Mouse (Mus musculus): Measurements from ENCODE around the gene AC161166.1. TPM values are rescaled to one million over a fixed set of nuclear protein-coding genes. Genes with fewer than 3 reads are reported as not detected.

Gene AC161166.1
- total and polyA plus RNA-seq, 3 experiments = 0.13 TPM; not detected in 2

- no peaks in the 10 kb centered on the region for H3K9me3 ChIP-seq (replicated peaks; ENCODE audit: insufficient read depth, low read length)
- peak; percentile 46 for DNase-seq (ENCODE audit: low read depth, low spot score)
- H3K27me3 ChIP-seq (ENCODE audit: control insufficient read depth in 1 of 2, insufficient read depth in 2 of 2, low read length in 2 of 2) = peaks cover 1 to 3% of the 10 kb centered on the region in 2 experiments; a peak in 1 of 4 replicates
- no peak overlapping the region for H3K9ac ChIP-seq (ENCODE audit: control insufficient read depth, low read depth, low read length, poor library complexity, severe bottlenecking)
- H3K36me3 ChIP-seq (ENCODE audit: control insufficient read depth in 1 of 2, insufficient read depth in 2 of 2, low read length in 2 of 2) = peaks cover 0 to 5% of the 10 kb centered on the region in 2 experiments; a peak in 2 of 4 replicates
- peaks cover 4 to 19% of the 10 kb centered on the region in 2 experiments for H3K4me1 ChIP-seq (ENCODE audit: control insufficient read depth in 1 of 2, insufficient read depth in 2 of 2, low read length in 2 of 2)
- 0 out of 2 replicates have a peak, but pooled peaks cover 2% of the 10 kb centered on the region for H3K79me2 ChIP-seq (ENCODE audit: control insufficient read depth, insufficient read depth, low read length, poor library complexity)
- H3K27ac ChIP-seq (ENCODE audit: control insufficient read depth, low read depth, low read length) = no peak overlapping the region
- peak overlapping the region; percentile 13 to 20; a peak in 1 of 4 replicates for H3K4me3 ChIP-seq (ENCODE audit: control insufficient read depth in 1 of 2, insufficient read depth in 1 of 2, low read depth in 2 of 2, low read length in 2 of 2)
- TF ChIP-seq POLR2AphosphoS2 (IDR thresholded peaks at IDR 0.05; ENCODE audit: low read length) (no peak), GATA1 (IDR thresholded peaks at IDR 0.05; ENCODE audit: low read depth, low read length) (peak; percentile 73)
These were observed 50.7 kb downstream of the AC161166.1 start for GRCm38 (mm10) chr7:24461376-24462051.

Other genes starting within 250 kb of the AC161166.1 start
- not detected in 2 replicates for gene Zfp93, start 242.0 kb downstream of the AC161166.1 start, total RNA-seq (2012; rRNA removed)
- not detected for gene Zfp93, start 242.0 kb downstream of the AC161166.1 start, polyA plus RNA-seq (2012; ENCODE audit: insufficient read depth in 1 of 2, insufficient read length in 2 of 2, low read depth in 1 of 2, low replicate concordance in 2 of 2, missing spikeins in 1 of 2)
- 9.2 and 9.9 TPM in 2 replicates for gene Zfp61, start 211.2 kb downstream of the AC161166.1 start, total RNA-seq (2012; rRNA removed)
- 10 to 100 TPM in 1 of 2 experiments, not detected in 1; 15.3 TPM for gene Zfp61, start 211.2 kb downstream of the AC161166.1 start, polyA plus RNA-seq (2012; ENCODE audit: insufficient read depth in 1 of 2, insufficient read length in 2 of 2, low read depth in 1 of 2, low replicate concordance in 2 of 2, missing spikeins in 1 of 2)
- gene Zfp94, start 195.8 kb downstream of the AC161166.1 start, total RNA-seq (2012; rRNA removed) = 5.9 and 6.9 TPM in 2 replicates
- 1 to 10 TPM in 1 of 2 experiments, not detected in 1; 5.9 TPM for gene Zfp94, start 195.8 kb downstream of the AC161166.1 start, polyA plus RNA-seq (2012; ENCODE audit: insufficient read depth in 1 of 2, insufficient read length in 2 of 2, low read depth in 1 of 2, low replicate concordance in 2 of 2, missing spikeins in 1 of 2)
- not detected in 2 replicates for gene Tescl, start 178.5 kb downstream of the AC161166.1 start, total RNA-seq (2012; rRNA removed)
- not detected for gene Tescl, start 178.5 kb downstream of the AC161166.1 start, polyA plus RNA-seq (2012; ENCODE audit: insufficient read depth in 1 of 2, insufficient read length in 2 of 2, low read depth in 1 of 2, low replicate concordance in 2 of 2, missing spikeins in 1 of 2)
- gene Lypd5, start 163.3 kb downstream of the AC161166.1 start, total RNA-seq (2012; rRNA removed) = not detected in 2 replicates
- not detected for gene Lypd5, start 163.3 kb downstream of the AC161166.1 start, polyA plus RNA-seq (2012; ENCODE audit: insufficient read depth in 1 of 2, insufficient read length in 2 of 2, low read depth in 1 of 2, low replicate concordance in 2 of 2, missing spikeins in 1 of 2)
- 175 and 256 TPM in 2 replicates for gene Kcnn4, start 142.2 kb downstream of the AC161166.1 start, total RNA-seq (2012; rRNA removed)
- 100 to 1,000 TPM in 1 of 2 experiments, not detected in 1; 188 TPM for gene Kcnn4, start 142.2 kb downstream of the AC161166.1 start, polyA plus RNA-seq (2012; ENCODE audit: insufficient read depth in 1 of 2, insufficient read length in 2 of 2, low read depth in 1 of 2, low replicate concordance in 2 of 2, missing spikeins in 1 of 2)
- gene Smg9, start 112.8 kb downstream of the AC161166.1 start, total RNA-seq (2012; rRNA removed) = 47.5 and 54.6 TPM in 2 replicates
- gene Smg9, start 112.8 kb downstream of the AC161166.1 start, polyA plus RNA-seq (2012; ENCODE audit: insufficient read depth in 1 of 2, insufficient read length in 2 of 2, low read depth in 1 of 2, low replicate concordance in 2 of 2, missing spikeins in 1 of 2) = 10 to 100 TPM in 1 of 2 experiments, not detected in 1; 95.3 TPM
- not detected in 2 replicates for gene Irgc1, start 60.2 kb downstream of the AC161166.1 start, total RNA-seq (2012; rRNA removed)
- gene Irgc1, start 60.2 kb downstream of the AC161166.1 start, polyA plus RNA-seq (2012; ENCODE audit: insufficient read depth in 1 of 2, insufficient read length in 2 of 2, low read depth in 1 of 2, low replicate concordance in 2 of 2, missing spikeins in 1 of 2) = not detected
- gene Plaur, start 50.0 kb downstream of the AC161166.1 start, total RNA-seq (2012; rRNA removed) = 8.0 and 9.7 TPM in 2 replicates
- gene Plaur, start 50.0 kb downstream of the AC161166.1 start, polyA plus RNA-seq (2012; ENCODE audit: insufficient read depth in 1 of 2, insufficient read length in 2 of 2, low read depth in 1 of 2, low replicate concordance in 2 of 2, missing spikeins in 1 of 2) = 1 to 10 TPM in 1 of 2 experiments, not detected in 1; 8.6 TPM
- 0.12 and 0.16 TPM in 2 replicates for gene Cadm4, start 30.4 kb downstream of the AC161166.1 start, total RNA-seq (2012; rRNA removed)
- gene Cadm4, start 30.4 kb downstream of the AC161166.1 start, polyA plus RNA-seq (2012; ENCODE audit: insufficient read depth in 1 of 2, insufficient read length in 2 of 2, low read depth in 1 of 2, low replicate concordance in 2 of 2, missing spikeins in 1 of 2) = under 1 TPM in 1 of 2 experiments, not detected in 1; 0.38 TPM
- gene Zfp428, start 5.4 kb downstream of the AC161166.1 start, total RNA-seq (2012; rRNA removed) = 10.3 and 12.4 TPM in 2 replicates
- gene Zfp428, start 5.4 kb downstream of the AC161166.1 start, polyA plus RNA-seq (2012; ENCODE audit: insufficient read depth in 1 of 2, insufficient read length in 2 of 2, low read depth in 1 of 2, low replicate concordance in 2 of 2, missing spikeins in 1 of 2) = 10 to 100 TPM in 1 of 2 experiments, not detected in 1; 16.4 TPM
- 3.6 and 4.7 TPM in 2 replicates for gene Irgq, start 18.2 kb upstream of the AC161166.1 start, total RNA-seq (2012; rRNA removed)
- 1 to 10 TPM in 1 of 2 experiments, not detected in 1; 5.8 TPM for gene Irgq, start 18.2 kb upstream of the AC161166.1 start, polyA plus RNA-seq (2012; ENCODE audit: insufficient read depth in 1 of 2, insufficient read length in 2 of 2, low read depth in 1 of 2, low replicate concordance in 2 of 2, missing spikeins in 1 of 2)
- not detected in 2 replicates for gene Pinlyp, start 33.7 kb upstream of the AC161166.1 start, total RNA-seq (2012; rRNA removed)
- gene Pinlyp, start 33.7 kb upstream of the AC161166.1 start, polyA plus RNA-seq (2012; ENCODE audit: insufficient read depth in 1 of 2, insufficient read length in 2 of 2, low read depth in 1 of 2, low replicate concordance in 2 of 2, missing spikeins in 1 of 2) = not detected
- gene Xrcc1, start 33.8 kb upstream of the AC161166.1 start, total RNA-seq (2012; rRNA removed) = 84.4 and 97.4 TPM in 2 replicates
- gene Xrcc1, start 33.8 kb upstream of the AC161166.1 start, polyA plus RNA-seq (2012; ENCODE audit: insufficient read depth in 1 of 2, insufficient read length in 2 of 2, low read depth in 1 of 2, low replicate concordance in 2 of 2, missing spikeins in 1 of 2) = 100 to 1,000 TPM; 101 to 574 TPM
- gene Ethe1, start 75.1 kb upstream of the AC161166.1 start, total RNA-seq (2012; rRNA removed) = 17.8 and 21.0 TPM in 2 replicates
- gene Ethe1, start 75.1 kb upstream of the AC161166.1 start, polyA plus RNA-seq (2012; ENCODE audit: insufficient read depth in 1 of 2, insufficient read length in 2 of 2, low read depth in 1 of 2, low replicate concordance in 2 of 2, missing spikeins in 1 of 2) = 10 to 100 TPM in 1 of 2 experiments, not detected in 1; 33.3 TPM
- 0.26 and 0.58 TPM in 2 replicates for gene Zfp575, start 75.2 kb upstream of the AC161166.1 start, total RNA-seq (2012; rRNA removed)
- under 1 TPM in 1 of 2 experiments, not detected in 1; 0.50 TPM for gene Zfp575, start 75.2 kb upstream of the AC161166.1 start, polyA plus RNA-seq (2012; ENCODE audit: insufficient read depth in 1 of 2, insufficient read length in 2 of 2, low read depth in 1 of 2, low replicate concordance in 2 of 2, missing spikeins in 1 of 2)
- gene Phldb3, start 98.3 kb upstream of the AC161166.1 start, total RNA-seq (2012; rRNA removed) = 6.0 and 6.4 TPM in 2 replicates
- gene Phldb3, start 98.3 kb upstream of the AC161166.1 start, polyA plus RNA-seq (2012; ENCODE audit: insufficient read depth in 1 of 2, insufficient read length in 2 of 2, low read depth in 1 of 2, low replicate concordance in 2 of 2, missing spikeins in 1 of 2) = 10 to 100 TPM in 1 of 2 experiments, not detected in 1; 10.8 TPM
- not detected in 2 replicates for gene Lypd3, start 124.1 kb upstream of the AC161166.1 start, total RNA-seq (2012; rRNA removed)
- gene Lypd3, start 124.1 kb upstream of the AC161166.1 start, polyA plus RNA-seq (2012; ENCODE audit: insufficient read depth in 1 of 2, insufficient read length in 2 of 2, low read depth in 1 of 2, low replicate concordance in 2 of 2, missing spikeins in 1 of 2) = not detected
- gene Tex101, start 164.2 kb upstream of the AC161166.1 start, total RNA-seq (2012; rRNA removed) = 0.15 TPM in 1 of 2 replicates, not detected in the other
- under 1 TPM in 1 of 2 experiments, not detected in 1; 0.08 TPM for gene Tex101, start 164.2 kb upstream of the AC161166.1 start, polyA plus RNA-seq (2012; ENCODE audit: insufficient read depth in 1 of 2, insufficient read length in 2 of 2, low read depth in 1 of 2, low replicate concordance in 2 of 2, missing spikeins in 1 of 2)
- not detected in 2 replicates for gene BC049730, start 196.8 kb upstream of the AC161166.1 start, total RNA-seq (2012; rRNA removed)
- not detected for gene BC049730, start 196.8 kb upstream of the AC161166.1 start, polyA plus RNA-seq (2012; ENCODE audit: insufficient read depth in 1 of 2, insufficient read length in 2 of 2, low read depth in 1 of 2, low replicate concordance in 2 of 2, missing spikeins in 1 of 2)
- gene Gm4763, start 214.5 kb upstream of the AC161166.1 start, total RNA-seq (2012; rRNA removed) = not detected in 2 replicates
- not detected for gene Gm4763, start 214.5 kb upstream of the AC161166.1 start, polyA plus RNA-seq (2012; ENCODE audit: insufficient read depth in 1 of 2, insufficient read length in 2 of 2, low read depth in 1 of 2, low replicate concordance in 2 of 2, missing spikeins in 1 of 2)
- gene Cd177, start 247.9 kb upstream of the AC161166.1 start, total RNA-seq (2012; rRNA removed) = not detected in 2 replicates
- under 1 TPM in 1 of 2 experiments, not detected in 1; 0.11 TPM for gene Cd177, start 247.9 kb upstream of the AC161166.1 start, polyA plus RNA-seq (2012; ENCODE audit: insufficient read depth in 1 of 2, insufficient read length in 2 of 2, low read depth in 1 of 2, low replicate concordance in 2 of 2, missing spikeins in 1 of 2)